Mouse (Mus musculus) liver, embryonic 14 days (tissue): ENCODE results near the gene Ino80. TPM values are rescaled to one million over a fixed set of nuclear protein-coding genes. Genes with fewer than 3 reads are reported as not detected.

Experiments
- polyA plus RNA-seq: library from polyadenylated mRNA; depleted of rRNA; stranded (reverse); fragments of >200 nt; gene quantifications from 2 replicates; pipeline ENCODE4 v1.2.3, GENCODE M21; 2012; rRNA removed

Gene Ino80
- 4.4 and 4.8 TPM in 2 replicates for polyA plus RNA-seq

DNA sequence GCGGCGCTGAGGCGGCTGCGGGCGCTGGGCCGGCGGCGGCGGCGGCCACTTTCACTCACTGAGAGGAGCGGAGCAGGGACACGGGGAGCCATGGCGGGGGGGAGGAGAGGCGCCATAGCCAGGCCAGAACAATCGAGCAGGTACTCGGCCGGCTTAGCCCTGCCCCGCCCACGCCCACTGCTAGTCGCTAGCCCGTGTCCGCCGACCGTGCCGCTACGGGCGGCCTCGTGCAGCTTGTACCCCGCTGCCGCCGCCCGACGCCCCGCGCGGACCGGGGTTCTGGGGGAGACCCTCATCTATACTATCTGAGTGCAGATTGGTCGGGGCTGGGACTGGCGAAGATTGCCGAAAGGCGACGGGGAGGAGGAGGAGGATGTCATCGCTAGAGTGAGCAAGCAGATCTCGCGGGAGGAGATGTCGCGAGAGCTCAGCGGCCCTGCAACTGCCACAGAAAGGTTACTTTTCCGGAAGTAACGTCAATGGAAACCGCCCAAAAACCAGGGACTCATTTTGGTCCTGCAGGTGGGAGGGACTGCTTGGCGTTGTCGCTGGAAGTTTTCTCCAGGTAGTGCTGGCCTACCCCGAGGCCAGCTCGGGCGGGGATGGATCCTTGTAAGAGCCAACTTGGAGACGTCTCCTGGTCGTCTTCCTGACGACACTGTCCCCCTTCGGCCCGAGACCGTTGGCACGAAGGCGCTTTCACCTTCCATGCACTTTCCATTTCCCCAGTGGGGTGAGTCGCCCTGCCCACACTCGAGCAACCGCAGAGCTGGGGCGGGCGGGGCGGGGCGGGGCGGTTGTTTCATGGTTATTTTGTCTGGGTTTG lies at the start of gene Ino80:
TSS of gene Ino80 (minus strand) at position 117 of the 826 bp plus-strand sequence.

DNA sequence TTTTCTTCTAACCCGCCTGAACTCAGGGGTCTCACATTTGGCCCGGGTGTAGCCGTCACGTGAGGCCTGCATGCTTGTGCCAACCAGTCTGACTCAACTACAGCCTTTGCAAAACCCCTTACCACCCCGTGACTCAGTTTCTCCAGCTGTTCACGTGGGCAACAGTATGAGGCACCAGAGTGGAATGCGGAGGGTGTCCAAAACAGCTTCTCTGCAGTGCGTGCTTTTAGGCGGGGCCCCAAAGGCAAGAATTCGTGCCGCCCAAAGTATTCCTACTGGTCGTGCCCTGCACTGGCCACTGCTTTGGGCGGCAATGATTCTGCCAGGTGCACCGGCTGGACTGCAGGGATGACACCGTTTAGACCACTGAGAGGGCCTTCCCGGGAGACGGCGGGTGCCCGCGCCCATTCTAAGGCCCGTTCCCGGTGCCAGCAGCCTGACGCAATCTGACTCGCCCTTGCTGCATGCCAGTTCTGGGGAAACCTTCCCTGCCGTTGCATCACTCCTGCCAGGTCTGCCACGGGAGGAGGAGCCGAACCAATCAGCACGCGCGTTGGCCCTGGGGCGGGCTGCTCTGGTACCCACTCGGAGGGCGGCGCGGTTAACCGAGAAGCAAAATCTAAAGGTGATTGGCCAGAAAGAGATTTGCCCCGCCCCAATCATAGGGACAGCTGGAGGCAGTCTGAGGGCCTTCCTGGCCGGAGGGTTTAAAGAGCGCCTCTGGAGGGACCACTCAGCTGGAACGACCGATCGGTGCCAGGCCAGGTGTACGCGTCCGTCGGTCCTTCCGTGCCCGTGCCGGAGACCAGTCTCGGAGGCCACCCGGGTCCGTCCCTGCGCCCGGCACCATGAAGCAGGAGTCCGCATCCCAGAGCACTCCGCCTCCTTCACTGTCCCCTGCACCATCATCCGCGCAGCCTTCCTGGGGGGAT lies 126.7 kb downstream of the Ino80 start, which contains the start of gene Chac1:
TSS of gene Chac1 (plus strand) at position 675 of the 932 bp plus-strand sequence.

DNA sequence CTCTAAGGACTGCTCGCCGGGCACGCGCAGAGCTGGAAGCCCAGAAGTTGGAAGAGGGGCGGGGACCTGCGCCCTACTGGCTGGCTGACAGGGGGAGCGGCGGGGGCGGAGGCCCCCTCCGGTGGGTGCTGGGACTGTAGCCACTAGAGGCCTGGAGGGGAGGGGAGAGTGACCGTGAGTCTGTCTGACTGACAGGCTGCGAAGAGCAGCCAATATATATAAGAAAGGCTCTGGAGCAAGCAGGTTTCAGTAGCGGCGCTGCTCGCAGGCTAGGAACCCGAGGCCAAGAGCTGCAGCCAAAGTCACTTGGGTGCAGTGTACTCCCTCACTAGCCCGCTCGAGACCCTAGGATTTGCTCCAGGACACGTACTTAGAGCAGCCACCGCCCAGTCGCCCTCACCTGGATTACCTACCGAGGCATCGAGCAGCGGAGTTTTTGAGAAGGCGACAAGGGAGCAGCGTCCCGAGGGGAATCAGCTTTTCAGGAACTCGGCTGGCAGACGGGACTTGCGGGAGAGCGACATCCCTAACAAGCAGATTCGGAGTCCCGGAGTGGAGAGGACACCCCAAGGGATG lies 151.8 kb downstream of the Ino80 start, which contains the start of gene Dll4:
TSS of gene Dll4 (plus strand) at position 217 of the 576 bp plus-strand sequence.

Other genes starting within 250 kb of the Ino80 start
- not detected in 2 replicates for gene Ppp1r14d, start 247.8 kb downstream of the Ino80 start, polyA plus RNA-seq
- gene Spint1, start 240.3 kb downstream of the Ino80 start, polyA plus RNA-seq = 0.16 and 0.31 TPM in 2 replicates
- 0.03 and 0.06 TPM in 2 replicates for gene Rhov, start 206.4 kb downstream of the Ino80 start, polyA plus RNA-seq
- gene Vps18, start 188.9 kb downstream of the Ino80 start, polyA plus RNA-seq = 3.2 and 3.7 TPM in 2 replicates
- gene Dll4, start 151.9 kb downstream of the Ino80 start, polyA plus RNA-seq = 1.2 and 1.3 TPM in 2 replicates
- 0.98 and 2.0 TPM in 2 replicates for gene Chac1, start 126.5 kb downstream of the Ino80 start, polyA plus RNA-seq
- 0.12 and 0.17 TPM in 2 replicates for gene Exd1, start 69.9 kb upstream of the Ino80 start, polyA plus RNA-seq
- 26.8 and 34.6 TPM in 2 replicates for gene Chp1, start 70.0 kb upstream of the Ino80 start, polyA plus RNA-seq
- gene Nusap1, start 140.6 kb upstream of the Ino80 start, polyA plus RNA-seq = 46.9 and 53.1 TPM in 2 replicates
- 23.2 and 28.2 TPM in 2 replicates for gene Oip5, start 140.8 kb upstream of the Ino80 start, polyA plus RNA-seq
- gene Ndufaf1, start 185.1 kb upstream of the Ino80 start, polyA plus RNA-seq = 13.3 and 15.0 TPM in 2 replicates
- 8.2 and 9.0 TPM in 2 replicates for gene Rtf1, start 197.4 kb upstream of the Ino80 start, polyA plus RNA-seq